Mouse (Mus musculus) natural killer cell, adult 2 months (primary cell): ENCODE measurements around the gene Micu1.

Experiments used
- DNase-seq, 2 experiments: peaks; one replicate each; pipeline ENCODE4 v3.0.0; 2022; ENCODE audit warnings: low spot score in 2 of 2

The Micu1 gene

DNA sequence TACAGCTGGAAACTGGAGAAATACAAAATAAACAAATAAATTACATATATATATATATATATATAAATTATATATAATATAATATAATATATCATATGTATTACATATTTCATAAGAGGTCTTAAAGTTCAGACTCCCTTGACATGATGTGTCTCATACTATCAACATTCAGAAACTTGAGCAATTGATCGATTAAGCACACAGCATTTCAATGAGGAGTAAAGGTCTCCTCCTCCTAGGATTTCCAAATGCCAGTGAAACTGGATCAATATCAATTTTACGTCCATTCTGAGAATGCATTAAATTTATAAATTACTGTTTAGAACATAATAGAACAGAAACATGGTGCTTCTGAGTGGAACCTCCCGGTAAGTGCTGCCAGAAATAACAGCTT is 71.9 kb downstream of the Micu1 start:
- DNase-seq, result no peak

DNA sequence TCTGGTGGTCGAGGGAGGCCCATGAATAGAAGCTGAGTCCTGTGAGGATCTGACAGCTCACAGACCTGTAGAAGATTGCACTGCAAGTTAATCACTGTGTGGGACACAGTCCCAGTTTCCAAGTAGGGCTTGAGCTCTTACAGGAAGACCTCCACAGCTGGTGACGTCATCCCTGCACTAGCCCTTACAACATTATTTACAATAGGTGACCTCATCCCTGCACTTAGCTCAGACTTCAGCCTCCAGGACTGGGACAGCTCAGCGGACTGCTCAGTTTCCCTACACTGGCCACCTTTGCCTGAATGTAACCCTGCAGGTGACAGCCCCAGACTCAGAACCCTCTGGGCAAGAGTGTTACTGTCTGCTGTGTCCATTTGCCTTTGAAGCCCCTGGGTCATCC is 75.0 kb downstream of the Micu1 start:
- no peak for DNase-seq

DNA sequence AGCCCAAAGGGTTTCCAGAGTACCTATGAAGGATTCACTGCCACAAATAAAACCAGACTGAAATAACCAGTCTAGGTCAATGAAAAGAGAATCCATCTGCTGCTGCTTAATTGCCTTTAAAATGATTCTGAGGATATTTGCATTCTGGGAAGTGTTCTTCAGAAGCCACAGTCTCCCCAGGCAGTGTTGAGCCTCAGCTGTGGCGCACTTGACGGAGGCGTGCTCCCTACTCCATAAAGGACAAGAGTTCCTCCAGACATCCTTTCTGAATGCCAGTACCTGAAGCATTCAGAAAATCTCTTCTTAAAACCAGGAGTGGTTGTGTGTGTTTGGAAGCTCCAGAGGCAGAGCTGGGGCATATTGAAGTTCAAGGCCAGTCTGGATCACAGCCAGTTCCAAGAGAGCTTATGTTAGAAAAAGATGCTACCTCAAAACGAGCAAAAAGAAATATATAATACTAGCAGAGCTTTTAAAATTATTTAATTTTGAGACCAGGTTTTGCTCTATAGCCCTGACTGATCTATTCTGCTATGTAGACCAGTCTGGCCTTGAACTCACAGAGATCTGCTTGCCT is 75.9 kb downstream of the Micu1 start:
- DNase-seq, result no peak

DNA sequence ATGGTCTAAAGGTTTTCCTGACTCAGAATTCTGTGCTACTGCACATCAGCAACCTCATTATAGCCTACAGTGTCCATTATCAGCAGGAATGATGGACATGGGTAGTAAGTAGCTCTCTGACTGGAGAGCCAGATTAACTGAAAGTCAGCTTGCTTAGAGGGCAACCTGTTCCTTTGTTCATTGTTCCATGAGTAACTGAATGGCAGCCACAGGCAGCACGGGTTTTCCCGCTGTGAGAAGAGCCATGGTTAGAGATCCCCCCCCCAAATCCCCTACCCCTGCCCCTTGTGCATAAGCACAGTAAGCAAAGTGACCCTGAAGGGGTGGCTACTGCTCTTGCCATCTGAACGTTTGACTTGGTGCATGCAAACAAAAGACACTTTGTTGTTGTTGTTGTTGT is 78.4 kb downstream of the Micu1 start:
- DNase-seq, result no peak

DNA sequence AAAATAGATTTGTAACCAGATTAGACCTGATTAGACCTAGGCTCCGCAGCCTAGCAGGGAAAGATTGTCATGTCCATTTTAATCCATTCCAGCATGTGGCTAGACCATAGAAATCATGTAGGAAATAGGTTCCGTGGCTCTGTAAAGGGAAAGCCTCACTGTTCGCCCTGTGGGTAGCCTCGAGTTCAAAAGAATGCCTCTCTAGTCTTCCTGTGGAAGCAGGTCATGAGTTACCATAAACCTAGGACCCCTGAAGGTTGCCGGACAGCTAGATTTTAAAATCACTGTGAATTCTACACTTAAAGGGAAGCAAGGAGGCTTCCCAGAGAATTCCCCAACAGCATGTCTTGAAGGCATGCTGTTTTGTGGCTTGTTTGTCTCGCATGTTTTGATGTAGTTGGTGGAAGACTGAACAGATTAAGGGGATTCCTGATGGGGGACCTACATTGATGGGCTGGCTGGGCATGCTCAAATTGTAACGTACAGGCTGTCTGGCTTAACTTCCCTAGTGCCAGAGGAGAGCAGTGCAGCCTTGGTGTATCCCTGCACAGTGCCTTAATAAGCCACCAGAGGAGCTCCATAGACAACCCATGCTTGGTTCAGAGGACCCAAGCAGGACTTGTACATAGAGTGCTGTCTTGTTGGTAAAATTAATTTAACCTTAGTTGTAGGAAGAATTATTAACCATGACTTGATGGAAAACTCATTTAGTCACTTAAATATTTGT is 79.1 kb downstream of the Micu1 start:
- DNase-seq, result no peak

DNA sequence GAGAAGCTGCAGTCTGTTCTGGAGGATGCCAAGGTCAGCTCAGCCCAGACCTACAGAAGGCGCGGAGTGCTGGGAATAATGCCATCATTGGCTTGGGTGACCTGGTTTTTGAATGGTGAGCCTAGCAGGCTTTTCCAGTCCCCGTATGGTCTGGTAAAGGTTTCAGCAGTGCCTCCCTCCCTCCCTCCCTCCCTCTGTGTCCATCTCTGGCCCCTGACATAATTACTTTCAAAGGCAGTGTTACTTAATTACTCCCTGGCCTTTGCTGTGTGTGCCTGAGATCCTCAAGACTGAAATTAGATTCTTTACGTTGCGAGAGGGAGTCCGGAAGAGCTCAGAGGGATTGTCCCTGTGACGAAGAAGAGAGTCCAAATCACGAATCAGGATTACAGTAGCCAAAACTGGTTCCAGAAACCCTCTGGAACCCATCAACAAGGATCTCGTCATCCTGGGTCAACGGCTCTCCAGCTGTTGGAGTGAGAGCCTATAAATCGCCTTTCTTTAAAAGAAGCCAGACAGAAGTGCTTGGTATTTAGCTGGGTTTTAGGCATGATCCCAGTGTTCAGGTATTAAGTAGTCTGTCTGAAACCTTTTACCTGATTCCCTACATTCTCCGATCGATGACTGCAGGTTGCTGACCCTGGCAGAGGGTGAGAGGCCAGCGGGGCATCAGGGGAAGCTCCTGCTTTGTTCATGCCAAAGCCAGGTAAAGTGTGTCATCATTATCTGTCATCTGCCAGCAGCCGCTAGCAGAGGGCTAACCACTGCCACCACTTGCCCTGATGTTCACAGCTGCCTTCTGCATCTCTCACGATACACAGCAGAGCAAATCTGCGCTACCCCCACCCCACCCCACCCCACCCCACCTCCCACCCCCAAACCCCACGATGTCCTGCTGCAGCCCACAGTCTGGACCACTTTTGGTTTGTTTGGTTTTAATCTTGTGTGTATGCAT is 82.7 kb downstream of the Micu1 start:
- DNase-seq, result no peak

DNA sequence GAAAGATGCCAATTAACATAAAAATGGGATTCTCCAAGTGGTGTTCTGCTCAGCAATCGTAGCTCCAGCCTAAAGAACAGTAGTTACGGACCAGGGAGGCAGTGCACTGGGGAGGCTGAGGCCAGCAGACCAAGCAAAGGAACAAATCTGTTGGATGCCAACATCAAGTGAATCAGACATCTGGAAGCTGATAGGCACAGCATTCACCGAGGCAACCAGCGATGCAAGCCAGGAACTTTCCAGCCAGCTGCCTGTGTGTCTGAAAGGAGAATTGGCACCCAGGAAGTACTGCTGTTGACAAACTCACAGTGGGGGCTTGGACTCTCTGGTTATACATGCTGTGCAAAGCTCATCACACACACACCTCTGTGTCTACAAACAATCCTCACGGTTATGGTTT is 84.0 kb downstream of the Micu1 start:
- DNase-seq, result no peak

DNA sequence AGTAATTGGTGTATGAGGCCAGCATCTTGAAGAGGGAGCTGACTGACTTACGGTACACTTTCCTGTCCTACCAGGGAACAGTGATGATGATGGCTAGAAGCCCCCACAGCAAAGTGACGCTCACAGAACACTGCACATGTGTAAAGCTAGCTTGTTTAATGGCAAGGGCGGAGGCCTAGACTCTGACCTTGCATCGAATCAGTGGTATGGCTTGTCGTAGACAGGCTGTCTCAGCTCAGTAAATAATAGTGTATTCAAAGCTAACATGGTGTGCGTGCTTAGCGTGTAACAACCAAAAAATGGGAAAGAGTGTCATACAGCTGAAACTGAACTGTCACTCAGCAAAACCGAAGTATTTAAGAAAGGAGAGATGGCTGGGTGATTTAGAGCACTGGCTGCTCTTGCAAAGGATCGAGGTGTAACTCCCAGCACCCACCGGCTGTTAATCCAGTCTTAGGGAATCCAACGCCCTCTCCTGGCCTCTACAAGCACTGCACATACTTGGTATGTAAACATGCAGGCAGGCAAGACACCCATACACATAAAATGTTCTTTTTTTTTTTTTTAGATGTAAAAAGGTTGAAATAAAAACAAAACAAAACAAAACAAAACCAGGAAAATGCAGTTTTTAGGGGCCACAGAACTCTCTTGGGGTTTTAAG is 85.0 kb downstream of the Micu1 start:
- no peak for DNase-seq

DNA sequence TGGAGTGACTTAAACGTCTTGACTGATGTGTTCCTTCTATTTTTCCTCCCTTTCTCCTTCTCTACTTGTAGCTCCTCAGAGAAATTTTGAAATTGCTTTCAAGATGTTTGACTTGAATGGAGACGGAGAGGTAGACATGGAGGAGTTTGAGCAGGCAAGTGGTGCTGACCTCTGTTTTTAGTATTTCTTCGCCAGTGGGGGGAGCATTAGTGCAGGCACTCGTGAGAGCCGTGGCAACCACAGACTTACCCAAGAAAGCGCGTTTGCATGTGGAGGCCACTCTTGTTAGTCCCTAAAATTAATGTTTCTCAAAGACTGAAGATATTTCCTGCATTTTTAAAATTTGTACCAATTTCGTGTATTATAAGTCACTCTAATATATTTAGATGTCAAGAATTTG is 85.6 kb downstream of the Micu1 start:
- no peak for DNase-seq

DNA sequence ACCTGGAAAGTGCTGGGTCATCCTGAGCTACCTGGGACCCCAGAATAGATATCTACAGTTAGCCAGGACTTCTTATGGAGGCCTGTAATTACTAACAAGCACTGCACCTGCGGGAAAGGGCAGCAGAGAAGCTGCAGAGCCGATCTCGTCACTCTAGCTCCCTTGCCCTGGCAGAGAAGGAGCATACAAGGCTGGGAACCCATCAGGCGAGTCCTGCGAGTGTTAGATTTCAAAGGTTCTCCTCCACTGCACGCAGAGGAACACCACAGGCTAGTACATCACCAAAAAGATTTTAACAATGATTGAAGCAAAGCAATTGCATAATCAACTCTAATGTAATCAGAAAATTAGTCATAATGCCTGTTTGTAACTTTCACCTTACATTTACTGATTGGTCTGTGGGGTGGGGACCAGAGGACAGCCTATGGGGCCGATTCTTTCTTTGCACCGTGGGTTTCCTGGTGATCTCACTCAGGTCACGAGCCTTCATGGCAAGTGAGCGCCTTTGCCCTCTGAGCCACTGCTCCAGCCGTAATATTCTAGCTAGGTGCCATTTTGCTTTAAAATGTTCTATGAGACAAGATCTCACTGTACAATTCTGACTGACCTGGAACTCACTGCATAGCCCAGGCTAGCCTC is 88.1 kb downstream of the Micu1 start:
- DNase-seq, result no peak

DNA sequence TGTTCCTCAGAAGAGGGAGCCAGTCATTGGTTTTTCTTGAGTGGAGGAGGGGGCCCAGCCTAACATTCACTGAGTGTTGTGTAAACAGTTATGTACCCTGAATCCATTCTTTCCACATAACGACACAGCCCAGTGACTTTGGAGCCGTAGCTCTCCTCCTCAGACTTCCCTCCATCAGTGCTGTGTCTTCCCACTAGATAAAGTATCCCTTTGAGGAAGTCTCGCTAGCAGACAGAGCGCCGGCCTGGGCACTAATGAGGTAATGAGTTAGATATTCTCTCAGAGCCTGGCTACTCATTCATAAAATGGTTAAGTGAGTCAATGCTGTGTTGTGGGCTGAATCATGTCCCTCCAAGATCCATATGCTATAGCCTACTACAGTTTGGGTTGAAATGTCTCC is 89.6 kb downstream of the Micu1 start:
- no peak for DNase-seq

DNA sequence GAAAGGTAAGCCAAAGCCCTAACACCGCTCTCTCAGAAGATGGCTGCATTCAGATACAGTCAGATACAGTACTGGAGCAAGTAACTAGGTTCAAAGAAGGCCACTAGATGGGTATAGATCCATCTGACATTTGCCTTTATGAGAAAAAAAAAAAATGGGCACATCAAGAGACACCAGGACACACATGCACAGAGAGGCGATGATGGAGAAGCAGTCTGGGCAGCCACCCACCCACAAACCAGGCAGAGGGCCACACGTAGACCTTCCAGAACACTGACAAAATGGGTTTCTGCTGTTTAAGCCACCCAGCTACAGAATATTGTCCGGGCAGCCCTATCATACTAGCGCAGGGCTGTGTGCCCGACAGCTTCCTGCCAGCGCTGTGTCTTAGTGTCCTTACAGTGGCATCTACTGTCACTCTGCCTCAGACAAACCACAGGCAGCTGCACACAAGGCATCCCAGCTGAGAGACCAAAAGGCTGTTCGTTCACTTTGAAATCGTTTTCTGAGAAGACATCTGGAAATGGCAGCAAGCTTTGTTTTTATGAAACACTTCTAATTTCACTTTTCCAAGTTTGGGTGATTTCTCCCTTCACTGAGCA is 90.4 kb downstream of the Micu1 start:
- DNase-seq, result no peak

DNA sequence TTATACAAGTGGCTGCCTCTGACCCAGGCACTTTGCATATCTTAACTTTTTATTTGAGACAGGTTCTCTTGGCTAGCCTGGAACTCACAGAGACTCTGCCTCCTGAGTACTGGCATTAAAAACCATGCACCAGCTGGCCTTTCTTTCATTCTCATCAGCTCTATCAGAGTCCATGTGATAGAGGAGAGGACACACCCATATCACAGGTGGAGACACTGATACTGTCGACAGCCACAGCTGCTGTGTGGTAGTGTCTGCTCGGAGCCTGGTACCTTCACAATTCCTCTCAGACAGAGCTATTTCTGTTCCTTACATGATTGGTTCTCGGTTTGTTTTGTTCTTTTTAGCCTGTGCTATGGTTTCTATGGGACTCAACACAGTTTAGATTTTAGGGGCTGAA is 91.2 kb downstream of the Micu1 start:
- no peak for DNase-seq

DNA sequence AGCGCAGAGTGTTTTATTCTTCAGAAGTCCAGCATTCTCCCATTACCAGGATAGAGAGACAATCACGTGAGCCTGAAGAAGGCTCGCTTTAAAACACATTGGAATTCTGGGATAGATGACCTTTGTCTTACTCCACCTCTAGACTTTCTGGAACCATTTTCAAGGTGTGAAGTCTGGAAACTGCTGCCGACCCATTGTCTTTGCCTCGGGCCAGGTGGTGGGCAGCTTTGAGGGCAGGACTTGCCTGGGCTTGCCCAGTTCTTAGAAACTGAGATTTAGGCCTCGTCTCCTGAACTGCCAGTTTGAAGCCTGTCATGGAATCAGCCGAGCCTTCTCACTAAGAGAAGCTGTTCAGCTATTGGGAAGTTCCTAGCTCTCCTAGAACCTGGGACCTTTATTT is 92.8 kb downstream of the Micu1 start:
- no peak for DNase-seq

DNA sequence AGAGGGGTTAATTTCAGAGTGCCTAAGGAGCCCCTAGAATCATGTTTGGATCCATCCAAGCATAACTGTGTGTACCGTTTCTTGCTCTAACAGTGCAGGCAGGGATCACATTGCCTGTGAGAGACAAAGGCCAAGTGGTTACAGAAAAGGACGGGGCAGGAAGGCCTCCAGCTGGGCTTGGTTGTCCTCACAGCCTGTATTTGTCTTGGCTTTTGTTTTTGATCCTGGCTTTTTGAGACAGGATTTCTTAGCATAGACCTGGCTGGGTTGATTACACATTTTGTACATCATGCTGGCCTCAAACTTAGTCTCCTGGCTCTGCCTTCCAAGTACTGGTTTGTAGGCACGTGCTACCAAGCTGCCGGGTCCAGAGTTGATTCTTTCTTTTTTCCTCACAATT is 93.6 kb downstream of the Micu1 start:
- DNase-seq, result no peak

DNA sequence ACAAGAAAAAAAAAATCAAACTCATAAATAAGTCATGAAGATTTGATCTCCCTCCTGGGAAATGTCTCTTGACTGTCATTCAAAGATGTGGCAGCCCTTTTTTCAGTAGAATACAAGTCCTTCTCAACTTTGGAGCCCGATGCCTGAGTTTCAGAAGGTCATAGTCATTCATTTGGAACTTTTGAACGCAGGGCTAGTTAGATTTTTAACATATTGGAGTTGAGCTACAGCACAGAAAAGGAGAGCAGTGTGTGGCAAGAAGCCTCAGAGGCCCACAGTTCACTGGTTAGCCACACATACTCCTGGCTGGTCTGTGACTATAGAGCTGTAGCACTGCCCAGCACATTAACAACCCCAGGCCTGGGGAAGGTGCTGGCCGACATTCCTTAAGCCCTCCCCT is 96.1 kb downstream of the Micu1 start:
- no peak for DNase-seq

DNA sequence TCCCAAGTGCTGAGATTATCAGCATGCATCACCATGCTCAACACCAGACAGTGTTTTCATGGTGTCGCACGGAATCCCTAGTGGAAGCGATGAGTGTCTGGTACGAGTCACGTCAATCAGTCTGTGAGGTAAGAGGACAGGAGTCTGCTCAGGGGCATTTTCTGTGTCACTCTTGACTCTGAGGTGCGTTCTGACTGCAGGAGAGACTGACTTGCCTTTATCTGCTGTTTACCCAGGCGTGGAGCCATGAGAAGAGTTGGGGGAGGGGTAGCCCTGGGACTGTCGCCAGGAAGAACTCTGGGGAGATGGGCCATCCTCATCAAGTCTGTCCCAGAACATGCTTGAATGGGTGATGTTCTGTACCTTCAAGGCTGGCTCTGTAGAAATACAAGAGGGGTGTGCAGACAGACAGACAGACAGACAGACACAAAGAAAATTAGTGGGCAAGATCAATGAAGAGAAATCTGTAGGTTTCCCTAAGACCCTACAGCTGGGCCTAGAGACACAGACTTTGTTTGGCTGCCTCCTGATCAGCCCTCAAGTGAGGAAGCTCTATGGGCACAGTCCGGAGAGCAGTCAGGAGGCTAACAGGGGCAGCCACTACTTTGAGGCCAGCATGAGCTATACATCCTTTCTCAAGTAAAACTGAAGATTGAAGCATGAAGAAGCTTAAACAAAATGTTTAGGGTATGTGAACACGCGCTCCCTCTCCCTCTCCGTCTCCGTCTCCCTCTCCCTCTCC is 97.2 kb downstream of the Micu1 start:
- no peak for DNase-seq

DNA sequence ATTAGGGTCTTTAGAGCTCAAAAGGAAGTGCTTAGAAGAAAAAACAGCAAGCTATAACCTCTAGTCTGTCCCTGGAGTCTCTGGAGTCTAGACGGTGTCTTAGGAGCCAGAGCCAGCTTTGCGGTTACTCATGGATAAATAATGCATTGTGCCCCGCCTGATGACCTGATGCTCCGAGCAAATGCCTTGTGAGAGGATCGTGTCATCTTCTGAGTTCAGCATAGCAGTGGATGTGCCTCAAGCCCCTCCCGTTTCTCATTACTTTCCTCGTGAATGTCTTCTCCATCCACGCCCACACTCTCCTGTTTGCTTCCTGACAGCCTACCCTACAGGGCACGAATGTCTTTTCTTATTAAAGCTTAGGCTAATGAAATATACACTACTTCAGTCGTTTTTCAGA is 97.9 kb downstream of the Micu1 start:
- DNase-seq, result no peak

DNA sequence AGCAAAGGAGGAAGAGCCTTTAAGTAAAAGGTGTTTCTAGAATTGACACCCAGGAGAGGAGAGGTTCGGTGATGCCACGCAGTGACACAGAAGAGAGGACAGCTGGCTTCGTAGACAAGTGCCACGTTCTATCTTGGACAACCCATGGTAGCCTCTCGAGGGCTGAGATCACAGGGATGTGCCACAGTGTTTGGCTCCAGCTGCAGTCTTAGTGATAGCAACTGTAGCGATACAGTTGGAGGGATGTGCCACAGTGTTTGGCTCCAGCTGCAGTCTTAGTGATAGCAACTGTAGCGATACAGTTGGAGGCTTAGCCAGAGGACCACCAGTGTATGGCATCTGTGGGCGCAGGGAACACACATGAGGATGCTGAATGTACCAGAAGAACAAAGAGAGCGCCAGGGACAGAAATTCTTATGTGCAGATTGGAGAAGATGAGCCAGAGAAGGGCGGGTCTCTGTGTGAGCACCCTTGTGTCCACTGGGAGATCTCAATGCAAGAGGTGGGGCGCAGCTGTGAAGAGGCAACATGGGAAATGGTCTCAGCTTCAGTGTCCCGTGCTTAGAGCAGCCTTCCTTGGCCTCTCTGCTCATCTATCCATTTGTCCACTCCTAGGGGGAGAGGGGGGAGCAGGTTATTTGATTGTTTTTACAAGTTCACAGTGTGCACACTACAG is 98.7 kb downstream of the Micu1 start:
- no peak for DNase-seq

DNA sequence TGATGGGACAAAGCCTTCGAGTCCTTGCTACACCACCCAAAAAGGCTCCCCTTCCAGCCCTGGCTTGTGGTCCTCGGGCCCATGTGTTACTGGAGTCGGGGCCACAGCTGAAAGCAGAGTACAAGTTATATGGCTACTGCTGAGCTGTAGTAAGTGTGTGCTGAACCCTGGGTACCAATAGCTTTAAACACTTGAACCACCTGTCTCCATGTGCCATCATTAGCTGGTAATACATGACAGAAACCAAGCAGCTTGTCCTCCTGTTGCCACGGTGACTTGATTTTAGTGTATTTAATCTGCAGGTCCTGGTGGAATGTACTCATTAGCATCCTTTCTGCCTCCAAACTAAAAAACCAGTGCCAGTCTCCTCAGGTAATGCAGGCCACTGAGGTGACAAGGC is 106.4 kb downstream of the Micu1 start:
- DNase-seq, result no peak
